Mouse (Mus musculus): Measurements from ENCODE around the gene Syngr1. TPM values are rescaled to one million over a fixed set of nuclear protein-coding genes. Genes with fewer than 3 reads are reported as not detected.

The Syngr1 gene
- polyA plus RNA-seq, 1 experiment from 2014 or later = 7.0 TPM

GRCm38 (mm10) chr15:80073256-80073621 lies 17.9 kb upstream of the Syngr1 start:
- H3K27me3 ChIP-seq (replicated peaks; ENCODE audit: low read depth, poor library complexity, severe bottlenecking) = no peaks in the 10 kb centered on the region
- no peak for DNase-seq (ENCODE audit: low spot score)
- WGBS = 93% methylated on average over 1 of the region's 1 CpGs

GRCm38 (mm10) chr15:80074663-80075373 lies 16.3 kb upstream of the Syngr1 start:
- no peak overlapping the region for H3K27ac ChIP-seq (replicated peaks)
- H3K9me3 ChIP-seq = no peaks in the 10 kb centered on the region
- no peak overlapping the region for H3K4me3 ChIP-seq
- WGBS = 75% methylated on average over 6 of the region's 6 CpGs
- no peaks in the 10 kb centered on the region for H3K27me3 ChIP-seq (replicated peaks; ENCODE audit: low read depth, poor library complexity, severe bottlenecking)
- H3K4me1 ChIP-seq = peaks cover 20% of the 10 kb centered on the region
- peaks cover 36% of the 10 kb centered on the region for H3K36me3 ChIP-seq (replicated peaks)
- no peak for DNase-seq (ENCODE audit: low spot score)

More at GRCm38 (mm10) chr15:80073256-80073621, 17.9 kb upstream of the Syngr1 start:
- H3K36me3 ChIP-seq (replicated peaks) = peaks cover 20% of the 10 kb centered on the region
- peaks cover 17% of the 10 kb centered on the region for H3K4me1 ChIP-seq
- H3K4me3 ChIP-seq = no peak overlapping the region
- H3K27ac ChIP-seq (replicated peaks) = no peak overlapping the region
- no peaks in the 10 kb centered on the region for H3K9me3 ChIP-seq

GRCm38 (mm10) chr15:80075374-80075694 lies 15.8 kb upstream of the Syngr1 start:
- peaks cover 41% of the 10 kb centered on the region for H3K36me3 ChIP-seq (replicated peaks)
- H3K27me3 ChIP-seq (replicated peaks; ENCODE audit: low read depth, poor library complexity, severe bottlenecking) = no peaks in the 10 kb centered on the region
- no peaks in the 10 kb centered on the region for H3K9me3 ChIP-seq
- peaks cover 21% of the 10 kb centered on the region for H3K4me1 ChIP-seq
- no peak overlapping the region for H3K4me3 ChIP-seq
- H3K27ac ChIP-seq (replicated peaks) = no peak overlapping the region
- 59% methylated on average over 3 of the region's 3 CpGs for WGBS
- no peak for DNase-seq (ENCODE audit: low spot score)

GRCm38 (mm10) chr15:80075733-80076337 lies 15.3 kb upstream of the Syngr1 start:
- Histone ChIP-seq H3K36me3 (replicated peaks) (peaks cover 46% of the 10 kb centered on the region), H3K9me3 (no peaks in the 10 kb centered on the region), H3K27ac (replicated peaks) (no peak overlapping the region), H3K4me3 (no peak overlapping the region), H3K27me3 (replicated peaks; ENCODE audit: low read depth, poor library complexity, severe bottlenecking) (no peaks in the 10 kb centered on the region), H3K4me1 (peaks cover 25% of the 10 kb centered on the region)
- no peak for DNase-seq (ENCODE audit: low spot score)
- WGBS = 33% methylated on average over 5 of the region's 5 CpGs

GRCm38 (mm10) chr15:80076338-80077136 lies 14.6 kb upstream of the Syngr1 start:
- 6% methylated on average over 2 of the region's 2 CpGs for WGBS
- peaks cover 53% of the 10 kb centered on the region for H3K36me3 ChIP-seq (replicated peaks)
- no peaks in the 10 kb centered on the region for H3K27me3 ChIP-seq (replicated peaks; ENCODE audit: low read depth, poor library complexity, severe bottlenecking)
- peak; percentile 85 for DNase-seq (ENCODE audit: low spot score)
- no peak overlapping the region for H3K4me3 ChIP-seq
- H3K9me3 ChIP-seq = no peaks in the 10 kb centered on the region
- no peak overlapping the region for H3K27ac ChIP-seq (replicated peaks)
- H3K4me1 ChIP-seq = peaks cover 30% of the 10 kb centered on the region

- peaks cover 64% of the 10 kb centered on the region for H3K36me3 ChIP-seq (replicated peaks)
Measured at GRCm38 (mm10) chr15:80078058-80078814, 12.9 kb upstream of the Syngr1 start.

GRCm38 (mm10) chr15:80079129-80079668 lies 11.9 kb upstream of the Syngr1 start:
- H3K9me3 ChIP-seq = no peaks in the 10 kb centered on the region
- no peak for DNase-seq (ENCODE audit: low spot score)
- H3K36me3 ChIP-seq (replicated peaks) = peaks cover 64% of the 10 kb centered on the region
- 91% methylated on average over 5 of the region's 5 CpGs for WGBS
- peak overlapping the region; percentile 89 for H3K4me3 ChIP-seq
- no peak overlapping the region for H3K27ac ChIP-seq (replicated peaks)
- H3K4me1 ChIP-seq = peaks cover 27% of the 10 kb centered on the region
- H3K27me3 ChIP-seq (replicated peaks; ENCODE audit: low read depth, poor library complexity, severe bottlenecking) = no peaks in the 10 kb centered on the region

More at GRCm38 (mm10) chr15:80078058-80078814, 12.9 kb upstream of the Syngr1 start:
- 76% methylated on average over 11 of the region's 11 CpGs for WGBS
- no peaks in the 10 kb centered on the region for H3K9me3 ChIP-seq
- no peak overlapping the region for H3K27ac ChIP-seq (replicated peaks)
- peak overlapping the region; percentile 29 for H3K4me3 ChIP-seq
- H3K27me3 ChIP-seq (replicated peaks; ENCODE audit: low read depth, poor library complexity, severe bottlenecking) = no peaks in the 10 kb centered on the region
- H3K4me1 ChIP-seq = peaks cover 27% of the 10 kb centered on the region
- no peak for DNase-seq (ENCODE audit: low spot score)

GRCm38 (mm10) chr15:80079954-80080353 lies 11.2 kb upstream of the Syngr1 start:
- no peak overlapping the region for H3K27ac ChIP-seq (replicated peaks)
- H3K4me1 ChIP-seq = peaks cover 27% of the 10 kb centered on the region
- no peaks in the 10 kb centered on the region for H3K9me3 ChIP-seq
- H3K27me3 ChIP-seq (replicated peaks; ENCODE audit: low read depth, poor library complexity, severe bottlenecking) = no peaks in the 10 kb centered on the region
- H3K36me3 ChIP-seq (replicated peaks) = peaks cover 64% of the 10 kb centered on the region
- no peak for DNase-seq (ENCODE audit: low spot score)
- H3K4me3 ChIP-seq = peak overlapping the region; percentile 89
- 78% methylated on average over 3 of the region's 3 CpGs for whole genome bisulfite sequencing

- Histone ChIP-seq H3K27ac (replicated peaks) (peak overlapping the region; percentile 96), H3K27me3 (replicated peaks; ENCODE audit: low read depth, poor library complexity, severe bottlenecking) (no peaks in the 10 kb centered on the region), H3K36me3 (replicated peaks) (peaks cover 64% of the 10 kb centered on the region), H3K4me1 (peaks cover 27% of the 10 kb centered on the region), H3K9me3 (no peaks in the 10 kb centered on the region), H3K4me3 (peak overlapping the region; percentile 89)
- WGBS = 64% methylated on average over 9 of the region's 9 CpGs
- no peak for DNase-seq (ENCODE audit: low spot score)
Measured at GRCm38 (mm10) chr15:80080711-80081615, 10.2 kb upstream of the Syngr1 start.

- H3K36me3 ChIP-seq (replicated peaks) = peaks cover 56% of the 10 kb centered on the region
- WGBS = 7% methylated on average over 11 of the region's 11 CpGs
Measured at GRCm38 (mm10) chr15:80081801-80082546, 9.2 kb upstream of the Syngr1 start.

More at GRCm38 (mm10) chr15:80081801-80082546, 9.2 kb upstream of the Syngr1 start:
- H3K27me3 ChIP-seq (replicated peaks; ENCODE audit: low read depth, poor library complexity, severe bottlenecking) = no peaks in the 10 kb centered on the region
- DNase-seq (ENCODE audit: low spot score) = no peak
- peak overlapping the region; percentile 89 for H3K4me3 ChIP-seq
- H3K9me3 ChIP-seq = no peaks in the 10 kb centered on the region
- H3K4me1 ChIP-seq = peaks cover 27% of the 10 kb centered on the region
- H3K27ac ChIP-seq (replicated peaks) = peak overlapping the region; percentile 96

Data from embryonic facial prominence, embryonic 10.5 days (tissue).